Mouse (Mus musculus): ENCODE data around the gene Bbs1.
"Not testable (repeated sequence)": the region's sequence is repeated elsewhere in the genome, so short reads cannot be mapped to it uniquely, and the experiment has no call there.

Gene Bbs1

GRCm38 (mm10) chr19:4905979-4906794 lies at the start of gene Bbs1:
TSS of gene Bbs1 (minus strand) at chr19:4906628.
- DNase-seq (ENCODE audit: extremely low spot score, low read depth, low spot score) = peak; percentile 49

- DNase-seq (ENCODE audit: extremely low spot score, low read depth, low spot score) = not testable (repeated sequence)
Observed at GRCm38 (mm10) chr19:4948641-4949040, 42.2 kb upstream of the Bbs1 start.

- no peak for DNase-seq (ENCODE audit: extremely low spot score, low read depth, low spot score)
Observed at GRCm38 (mm10) chr19:4945540-4945939, 39.1 kb upstream of the Bbs1 start.

GRCm38 (mm10) chr19:4943253-4943588 lies 36.8 kb upstream of the Bbs1 start:
- no peak for DNase-seq (ENCODE audit: extremely low spot score, low read depth, low spot score)

- no peak for DNase-seq (ENCODE audit: extremely low spot score, low read depth, low spot score)
Observed at GRCm38 (mm10) chr19:4942551-4943252, 36.3 kb upstream of the Bbs1 start, which contains the start of gene Peli3. TSS of gene Peli3 (minus strand) at chr19:4943127.

GRCm38 (mm10) chr19:4937444-4938310 lies 31.2 kb upstream of the Bbs1 start:
- DNase-seq (ENCODE audit: extremely low spot score, low read depth, low spot score) = no peak

- no peak for DNase-seq (ENCODE audit: extremely low spot score, low read depth, low spot score)
Observed at GRCm38 (mm10) chr19:4936896-4937295, 30.5 kb upstream of the Bbs1 start.

GRCm38 (mm10) chr19:4928781-4929180 lies 22.4 kb upstream of the Bbs1 start:
- no peak for DNase-seq (ENCODE audit: extremely low spot score, low read depth, low spot score)

- peak; percentile 85 for DNase-seq (ENCODE audit: extremely low spot score, low read depth, low spot score)
Observed at GRCm38 (mm10) chr19:4927904-4928531, 21.6 kb upstream of the Bbs1 start, which contains the start of gene Dpp3. TSS of gene Dpp3 (minus strand) at chr19:4928287.

GRCm38 (mm10) chr19:4925121-4925860 lies 18.9 kb upstream of the Bbs1 start:
- DNase-seq (ENCODE audit: extremely low spot score, low read depth, low spot score) = no peak

- DNase-seq (ENCODE audit: extremely low spot score, low read depth, low spot score) = no peak
Observed at GRCm38 (mm10) chr19:4919652-4920051, 13.2 kb upstream of the Bbs1 start.

- no peak for DNase-seq (ENCODE audit: extremely low spot score, low read depth, low spot score)
Observed at GRCm38 (mm10) chr19:4916827-4917226, 10.4 kb upstream of the Bbs1 start.

- no peak for DNase-seq (ENCODE audit: extremely low spot score, low read depth, low spot score)
Observed at GRCm38 (mm10) chr19:4915924-4916603, 9.6 kb upstream of the Bbs1 start.

- DNase-seq (ENCODE audit: extremely low spot score, low read depth, low spot score) = no peak
Observed at GRCm38 (mm10) chr19:4909376-4909775, 2.9 kb upstream of the Bbs1 start.

- DNase-seq (ENCODE audit: extremely low spot score, low read depth, low spot score) = no peak
Observed at GRCm38 (mm10) chr19:4908107-4908506, 1.7 kb upstream of the Bbs1 start.

GRCm38 (mm10) chr19:4899888-4900287 lies 6.5 kb downstream of the Bbs1 start:
- no peak for DNase-seq (ENCODE audit: extremely low spot score, low read depth, low spot score)

GRCm38 (mm10) chr19:4898972-4899371 lies 7.5 kb downstream of the Bbs1 start:
- no peak for DNase-seq (ENCODE audit: extremely low spot score, low read depth, low spot score)

- no peak for DNase-seq (ENCODE audit: extremely low spot score, low read depth, low spot score)
Observed at GRCm38 (mm10) chr19:4896780-4897520, 9.5 kb downstream of the Bbs1 start.

GRCm38 (mm10) chr19:4891798-4892197 lies 14.6 kb downstream of the Bbs1 start:
- no peak for DNase-seq (ENCODE audit: extremely low spot score, low read depth, low spot score)
